Mouse (Mus musculus) brain, embryonic 14.5 days (tissue): ENCODE measurements at regions not wholly inside any gene's neighbourhood (a gene's known extent, or its start where the extent isn't known, plus 50 kb on each side); places are given as distances from the start of the nearest gene placed in this dataset.

Source experiments
- CTCF ChIP-seq: fragments of 200-500 bp; IDR thresholded peaks from 2 replicates; pipeline ENCODE4 v1.5.1; 2012; ENCODE audit warnings: inconsistent platforms, mild to moderate bottlenecking, moderate library complexity, borderline replicate concordance; ENCODE audit not compliant: insufficient read depth, insufficient read length; ENCODE audit errors: extremely low read depth
- POLR2A ChIP-seq: fragments of 200-500 bp; IDR thresholded peaks from 2 replicates; pipeline ENCODE4 v1.6.1; 2012; ENCODE audit warnings: mild to moderate bottlenecking, inconsistent platforms, borderline replicate concordance; ENCODE audit not compliant: poor library complexity, insufficient read depth, insufficient read length, severe bottlenecking; ENCODE audit errors: extremely low read depth

- TF ChIP-seq CTCF (no peak), POLR2A (no peak)
These were observed 362.1 kb downstream of the Rprm start for GRCm38 (mm10) chr2:53723231-53723630.
